Mouse (Mus musculus) neural tube, embryonic 11.5 days (tissue): Measurements from ENCODE around the gene Asb11. TPM values are rescaled to one million over a fixed set of nuclear protein-coding genes. Genes with fewer than 3 reads are reported as not detected.

ENCODE experiments used
- polyA plus RNA-seq: library from polyadenylated mRNA; unstranded; fragments of >200 nt; fragmentation: Nextera tagmentation; extraction: Ambion mirVana; gene quantifications from 2 replicates; pipeline ENCODE4 v1.2.1, GENCODE M21; 2014

Asb11 gene
- polyA plus RNA-seq, 1 experiment from 2014 or later, result not detected

Other genes starting within 250 kb of the Asb11 start
- 0.17 and 0.66 TPM in 2 replicates for gene Bmx, start 178.8 kb upstream of the Asb11 start, polyA plus RNA-seq
- gene Pir, start 167.6 kb upstream of the Asb11 start, polyA plus RNA-seq, result 4.6 and 5.3 TPM in 2 replicates
- gene Vegfd, start 63.6 kb upstream of the Asb11 start, polyA plus RNA-seq, result 1.1 and 1.2 TPM in 2 replicates
- 15.5 and 16.7 TPM in 2 replicates for gene Piga, start 17.2 kb upstream of the Asb11 start, polyA plus RNA-seq
- gene Asb9, start 69.3 kb downstream of the Asb11 start, polyA plus RNA-seq, result 0.35 and 0.48 TPM in 2 replicates